Mouse (Mus musculus) lung, postnatal 0 days (tissue): ENCODE results near the gene Olfr372. TPM values are rescaled to one million over a fixed set of nuclear protein-coding genes. Genes with fewer than 3 reads are reported as not detected.
"Not testable (repeated sequence)": the region's sequence is repeated elsewhere in the genome, so short reads cannot be mapped to it uniquely, and the experiment has no call there.

Experiments used
- ATAC-seq: fragments of 200-750 bp; cut with Nextera tagmentation; 2 replicates; pipeline ENCODE4 v1.8.0; 2017; ENCODE audit warnings: moderate library complexity
- DNase-seq: peaks from one replicate; pipeline ENCODE4 v3.0.0-alpha.2; 2016; ENCODE audit warnings: low spot score
- H3K27ac ChIP-seq: fragments of 300-500 bp; sonication (generic); 2 replicates; pipeline ENCODE4 v1.5.1; 2014; ENCODE audit warnings: antibody characterized with exemption, mild to moderate bottlenecking, low read length, mixed read lengths
- H3K27me3 ChIP-seq: fragments of 300-500 bp; sonication (generic); replicated peaks from 2 replicates; pipeline ENCODE4 v1.6.1; 2014; ENCODE audit warnings: low read length, mixed read lengths; ENCODE audit not compliant: insufficient read depth
- H3K36me3 ChIP-seq: fragments of 300-500 bp; sonication (generic); 2 replicates; pipeline ENCODE4 v1.6.1; 2014; ENCODE audit warnings: low read length, mixed read lengths; ENCODE audit not compliant: insufficient read depth
- H3K4me1 ChIP-seq: fragments of 300-500 bp; sonication (generic); 2 replicates; pipeline ENCODE4 v1.6.1; 2014; ENCODE audit warnings: antibody characterized with exemption, low read depth, low read length, mixed read lengths; ENCODE audit not compliant: insufficient read depth
- H3K4me2 ChIP-seq: fragments of 300-500 bp; sonication (generic); replicated peaks from 2 replicates; pipeline ENCODE4 v1.6.1; 2014; ENCODE audit warnings: low read depth, mild to moderate bottlenecking, low read length, moderate library complexity, mixed read lengths
- H3K4me3 ChIP-seq: fragments of 300-500 bp; sonication (generic); 2 replicates; pipeline ENCODE4 v1.5.1; 2014; ENCODE audit warnings: low read depth, low read length
- H3K9ac ChIP-seq: fragments of 300-500 bp; sonication (generic); replicated peaks from 2 replicates; pipeline ENCODE4 v1.6.1; 2014; ENCODE audit warnings: low read depth, mild to moderate bottlenecking
- H3K9me3 ChIP-seq: fragments of 300-500 bp; sonication (generic); 2 replicates; pipeline ENCODE4 v1.6.1; 2016; ENCODE audit warnings: low read length, mixed read lengths
- CTCF ChIP-seq: IDR thresholded peaks from 2 replicates; pipeline ENCODE4 v1.5.1; 2016; ENCODE audit warnings: antibody characterized with exemption, mild to moderate bottlenecking
- EP300 ChIP-seq: IDR thresholded peaks from 2 replicates; pipeline ENCODE4 v1.6.1; 2016; ENCODE audit warnings: antibody characterized with exemption, mild to moderate bottlenecking, control low read depth
- WGBS: fragments of 180-500 bp; shearing (Covaris S2); extraction: QIAGEN DNeasy Blood & Tissue Kit; methylation state at CpG from one replicate; pipeline ENCODE4 v1.1.7; 2014; 5-methylcytosine and 5-hydroxymethylcytosine counted together
- polyA plus RNA-seq: library from polyadenylated mRNA; unstranded; fragments of >200 nt; fragmentation: Nextera tagmentation; extraction: Ambion mirVana; gene quantifications from 2 replicates; pipeline ENCODE4 v1.2.1, GENCODE M21; 2015

Gene Olfr372
- not detected in 2 replicates for polyA plus RNA-seq

DNA sequence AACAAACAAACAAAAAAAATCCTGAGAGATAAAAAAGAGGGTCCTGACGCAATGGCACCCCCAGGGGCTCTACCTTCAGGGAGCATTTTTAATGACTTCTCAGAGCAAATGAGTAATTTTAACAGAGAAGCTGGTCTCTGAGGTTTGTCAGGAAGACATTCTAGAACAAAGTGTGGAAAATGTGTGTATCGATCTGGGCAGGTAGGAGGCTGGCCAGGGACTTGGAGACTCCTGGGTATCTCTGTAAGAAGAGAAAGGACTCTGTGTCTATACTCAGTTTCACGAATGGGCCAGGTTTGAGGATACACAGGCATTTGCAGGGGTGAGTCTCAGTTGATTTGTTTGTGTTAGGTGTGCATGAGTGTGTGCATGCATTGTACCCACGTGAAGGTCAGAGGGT, at the start of gene Olfr372:
Gene Olfr372 (plus strand): TSS at position 301 of the 400 bp plus-strand sequence.
- ATAC-seq, H3K4me3 ChIP-seq, H3K27me3 ChIP-seq, H3K4me1 ChIP-seq, DNase-seq, H3K4me2 ChIP-seq, H3K27ac ChIP-seq, H3K9me3 ChIP-seq, H3K9ac ChIP-seq, H3K36me3 ChIP-seq: not testable (repeated sequence)
- WGBS: 67% methylated on average over 4 of the region's 4 CpGs

DNA sequence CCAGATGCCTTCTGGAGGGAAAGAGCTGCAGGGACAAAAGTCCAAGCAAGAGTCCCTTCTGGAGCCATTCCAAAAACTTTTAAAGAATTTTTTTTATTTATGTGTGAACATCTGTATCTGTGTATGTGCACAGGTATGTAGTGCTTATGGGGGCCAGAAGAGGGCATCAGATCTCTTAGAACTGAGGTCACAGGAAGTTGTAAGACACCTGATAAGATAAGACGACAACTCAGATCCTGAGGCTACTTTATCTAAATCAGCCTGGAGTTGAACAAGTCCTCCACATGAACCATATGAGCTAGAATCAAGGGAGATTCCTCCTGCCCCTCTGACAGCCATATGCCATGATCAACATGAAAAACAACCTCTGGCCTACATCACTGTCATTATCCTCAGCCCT, 41.6 kb upstream of the Olfr372 start:
- WGBS: 53% methylated on average over 1 of the region's 1 CpGs
- DNase-seq (no peak), ATAC-seq (no peak)
- Histone ChIP-seq H3K9ac (no peak overlapping the region), H3K9me3 (no peaks in the 10 kb centered on the region), H3K4me2 (no peak overlapping the region), H3K4me1 (no peaks in the 10 kb centered on the region), H3K27ac (no peak overlapping the region), H3K4me3 (no peak overlapping the region), H3K27me3 (no peaks in the 10 kb centered on the region), H3K36me3 (no peaks in the 10 kb centered on the region)
- TF ChIP-seq CTCF (no peak), EP300 (no peak)

DNA sequence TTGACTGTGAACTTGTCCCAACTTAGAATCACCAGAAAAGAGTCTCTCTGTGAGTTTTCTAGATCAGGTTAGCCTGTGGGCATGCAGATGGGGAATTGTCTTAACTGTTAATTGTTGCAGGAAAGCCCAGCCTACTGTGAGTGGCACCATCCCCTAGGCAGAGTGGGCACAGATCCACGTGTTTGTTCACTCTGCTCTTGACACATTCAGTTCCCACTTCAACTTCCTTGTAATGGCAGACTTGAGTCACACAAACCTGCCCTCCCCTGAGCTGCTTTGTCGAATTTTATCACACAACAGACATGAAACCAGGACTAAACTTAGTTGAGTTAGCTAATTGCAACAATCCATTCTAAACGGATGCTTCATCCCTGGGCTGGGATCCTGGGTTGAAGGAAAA, 40.8 kb upstream of the Olfr372 start:
- no peak overlapping the region for H3K4me3 ChIP-seq
- no peak overlapping the region for H3K9ac ChIP-seq
- no peaks in the 10 kb centered on the region for H3K36me3 ChIP-seq
- no peaks in the 10 kb centered on the region for H3K27me3 ChIP-seq
- WGBS: 57% methylated on average over 3 of the region's 3 CpGs
- H3K4me1 ChIP-seq: no peaks in the 10 kb centered on the region
- TF ChIP-seq EP300 (no peak), CTCF (no peak)
- no peaks in the 10 kb centered on the region for H3K9me3 ChIP-seq
- H3K4me2 ChIP-seq: no peak overlapping the region
- no peak for ATAC-seq
- no peak for DNase-seq
- no peak overlapping the region for H3K27ac ChIP-seq

DNA sequence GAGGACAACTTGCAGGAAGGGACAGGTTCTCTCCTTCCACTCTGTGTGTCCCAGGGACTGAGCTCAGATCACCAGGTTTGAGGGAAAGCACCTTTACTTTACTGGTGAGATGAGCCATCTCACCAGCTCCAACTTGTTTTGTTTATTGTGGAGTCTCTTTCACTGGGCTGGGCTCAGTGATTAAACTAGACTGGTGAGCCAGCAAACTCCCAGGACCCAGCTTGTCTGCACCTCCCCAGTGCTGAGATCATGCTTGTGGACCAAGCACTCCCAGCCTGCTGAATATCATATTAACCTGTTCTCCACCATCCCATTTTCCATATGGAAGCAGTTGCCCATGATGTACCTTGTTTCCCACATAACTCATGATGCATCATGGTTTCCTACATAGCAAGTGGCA, 38.1 kb upstream of the Olfr372 start:
- H3K27ac ChIP-seq: no peak overlapping the region

DNA sequence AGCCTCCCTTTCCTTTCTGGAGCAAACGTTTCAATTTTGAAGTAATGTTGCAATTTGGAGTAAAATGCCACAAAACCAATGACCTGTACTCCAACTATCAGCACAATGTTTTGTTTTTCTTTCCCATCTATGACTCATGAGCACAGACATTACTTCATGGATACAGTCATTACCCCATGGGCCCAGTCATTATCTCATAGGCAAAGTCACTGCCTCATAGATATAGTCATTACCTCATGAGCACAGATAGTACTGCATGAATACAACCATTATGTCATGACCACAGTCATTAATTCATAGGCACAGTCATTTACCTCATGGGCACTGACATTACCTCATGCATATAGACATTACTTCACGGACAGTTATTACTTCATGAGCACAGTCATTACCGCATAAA, 35.1 kb upstream of the Olfr372 start:
- WGBS: 75% methylated on average over 3 of the region's 3 CpGs
- Histone ChIP-seq H3K4me1 (no peaks in the 10 kb centered on the region), H3K9ac (no peak overlapping the region), H3K27me3 (no peaks in the 10 kb centered on the region), H3K4me3 (no peak overlapping the region), H3K36me3 (no peaks in the 10 kb centered on the region), H3K27ac (no peak overlapping the region), H3K4me2 (no peak overlapping the region), H3K9me3 (no peaks in the 10 kb centered on the region)
- ATAC-seq (no peak), DNase-seq (no peak)
- no peak for TF ChIP-seq EP300
- no peak for TF ChIP-seq CTCF

More for the DNA sequence above, 38.1 kb upstream of the Olfr372 start:
- no peak overlapping the region for H3K4me2 ChIP-seq
- H3K9me3 ChIP-seq: no peaks in the 10 kb centered on the region
- DNase-seq (no peak), ATAC-seq (no peak)
- TF ChIP-seq EP300 (no peak), CTCF (no peak)
- no peaks in the 10 kb centered on the region for H3K4me1 ChIP-seq
- H3K4me3 ChIP-seq: no peak overlapping the region
- no peaks in the 10 kb centered on the region for H3K27me3 ChIP-seq
- no peaks in the 10 kb centered on the region for H3K36me3 ChIP-seq
- no peak overlapping the region for H3K9ac ChIP-seq

DNA sequence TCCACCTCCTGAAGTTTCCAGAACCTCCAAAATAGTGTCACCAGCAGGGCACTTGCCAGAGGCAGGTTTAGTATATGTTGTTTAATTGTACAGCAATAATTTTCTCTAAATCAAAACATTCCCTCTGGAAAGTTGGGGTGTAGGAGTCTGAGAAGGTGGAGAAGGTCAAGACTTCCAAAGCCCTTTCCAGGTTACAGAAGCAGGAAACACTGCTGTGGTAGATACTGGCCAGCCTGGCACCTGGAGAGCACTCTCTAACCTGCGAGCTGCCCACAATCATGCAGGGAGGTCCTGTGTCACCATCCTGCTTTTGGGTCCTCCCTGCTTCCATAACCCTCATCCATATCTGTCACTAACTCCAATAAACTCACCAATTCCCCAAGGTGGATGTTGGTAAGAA, 34.3 kb upstream of the Olfr372 start:
- H3K4me2 ChIP-seq: no peak overlapping the region
- 50% methylated on average over 1 of the region's 1 CpGs for WGBS
- no peak for TF ChIP-seq EP300
- TF ChIP-seq CTCF: no peak
- DNase-seq (no peak), ATAC-seq (no peak)
- H3K36me3 ChIP-seq: no peaks in the 10 kb centered on the region
- no peaks in the 10 kb centered on the region for H3K27me3 ChIP-seq
- H3K9ac ChIP-seq: no peak overlapping the region
- H3K27ac ChIP-seq: no peak overlapping the region
- H3K4me1 ChIP-seq: no peaks in the 10 kb centered on the region
- no peaks in the 10 kb centered on the region for H3K9me3 ChIP-seq
- no peak overlapping the region for H3K4me3 ChIP-seq

DNA sequence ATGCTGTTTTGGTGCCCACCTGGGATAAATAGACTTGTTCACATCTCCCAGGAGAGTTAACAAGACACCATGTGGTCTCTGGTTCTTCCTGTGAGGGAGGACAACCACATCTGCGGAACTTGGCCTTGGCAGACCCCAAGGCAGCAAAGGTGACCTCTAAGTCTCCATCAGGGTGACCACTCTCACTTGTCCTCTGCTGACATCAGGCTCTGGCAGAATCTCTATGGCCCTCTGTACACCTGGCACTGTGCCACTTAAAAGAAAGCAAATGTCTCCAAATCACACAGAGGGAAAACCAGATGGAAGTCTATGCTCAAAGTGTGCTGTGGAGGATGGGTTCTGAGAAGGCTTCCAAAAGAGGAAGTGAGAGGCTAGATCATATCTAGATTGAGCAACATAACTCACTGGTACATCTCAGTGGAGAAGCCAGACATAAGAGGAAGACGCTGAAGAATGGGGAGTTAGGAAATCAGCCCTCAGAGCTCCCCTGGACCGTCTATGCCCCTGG, 32.8 kb upstream of the Olfr372 start:
- WGBS: 49% methylated on average over 3 of the region's 3 CpGs
- DNase-seq: peak; percentile 57
- H3K9me3 ChIP-seq: no peaks in the 10 kb centered on the region
- H3K36me3 ChIP-seq: no peaks in the 10 kb centered on the region
- H3K4me3 ChIP-seq: no peak overlapping the region
- H3K27ac ChIP-seq: no peak overlapping the region
- TF ChIP-seq CTCF (no peak), EP300 (no peak)
- H3K4me1 ChIP-seq: no peaks in the 10 kb centered on the region
- H3K27me3 ChIP-seq: no peaks in the 10 kb centered on the region
- no peak overlapping the region for H3K9ac ChIP-seq
- H3K4me2 ChIP-seq: no peak overlapping the region
- peak; percentile 32; the same call in 1 of the 2 replicates for ATAC-seq
